Comparison of ENCODE assay signal across 9 mouse cellular contexts in the genomic region with DNA sequence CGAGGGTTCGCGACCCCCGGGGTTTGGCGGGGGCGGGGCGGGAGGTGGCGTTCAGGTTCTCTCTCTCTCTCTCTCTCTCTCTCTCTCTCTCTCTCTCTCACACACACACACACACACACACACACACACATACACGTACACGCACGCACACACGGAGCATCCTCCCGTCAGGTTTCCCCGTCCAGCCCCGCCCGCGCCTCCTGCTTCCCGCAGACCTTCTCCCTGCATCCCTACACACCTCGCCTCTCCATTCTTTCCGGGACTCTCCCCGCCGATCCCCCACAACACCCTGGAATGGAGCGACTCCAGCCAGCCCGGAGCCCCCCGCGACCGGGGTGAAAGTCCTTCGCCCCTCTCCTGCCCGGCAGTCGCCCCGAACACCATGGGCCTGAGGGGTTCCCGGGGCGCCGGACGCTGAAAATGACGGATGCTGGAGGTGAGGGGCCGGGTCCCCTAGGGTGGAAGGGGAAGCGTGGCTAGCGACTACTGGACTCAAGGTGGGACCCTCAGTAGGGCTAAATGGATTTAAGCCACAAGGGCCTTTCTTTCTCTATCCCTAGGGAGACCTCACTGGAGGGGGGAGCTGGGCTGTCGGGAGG. TPM values are rescaled to one million over a fixed set of nuclear protein-coding genes. Genes with fewer than 3 reads are reported as not detected.
DNase-seq lines count a peak whose midpoint lies in the region; ATAC-seq lines count a peak whose summit lies in the region.
"Had no signal": no experiment of that assay in that cellular context is flagged by ENCODE, and none has a peak within 500 bp of the region (broad histone marks: within the 10 kb centered on the region; RNA-seq: fewer than 3 reads in every experiment).

No protein-coding gene starts in this region.

- H3K9ac ChIP-seq in hindbrain, embryonic 13.5 days, result peak overlapping the region; percentile 99
- H3K9ac ChIP-seq in midbrain, embryonic 11.5 days (ENCODE audit: low read length), result peak overlapping the region; percentile 98

- peak overlapping the region; percentile 94 for H3K4me3 ChIP-seq in hindbrain, embryonic 13.5 days
- H3K4me3 ChIP-seq in midbrain, embryonic 11.5 days (ENCODE audit: low read depth, low read length), result peak overlapping the region; percentile 79

- H3K27me3 ChIP-seq in hindbrain, embryonic 13.5 days, result no peaks in the 10 kb centered on the region
- no peaks in the 10 kb centered on the region for H3K27me3 ChIP-seq in midbrain, embryonic 11.5 days (ENCODE audit: control insufficient read depth, insufficient read depth, low read length)

- H3K4me2 ChIP-seq in hindbrain, embryonic 13.5 days, result peak overlapping the region; percentile 92
- peak overlapping the region; percentile 80 for H3K4me2 ChIP-seq in midbrain, embryonic 11.5 days

- ATAC-seq in hindbrain, embryonic 13.5 days (ENCODE audit: low FRiP score), result peak; percentile 59
- peak; percentile 47 for ATAC-seq in midbrain, embryonic 11.5 days (ENCODE audit: low FRiP score)
- no peak for ATAC-seq in erythroid progenitor cell, adult 5-6 weeks (replicated peaks; ENCODE audit: low FRiP score, poor library complexity, severe bottlenecking)

- peaks cover 78% of the 10 kb centered on the region for H3K4me1 ChIP-seq in hindbrain, embryonic 13.5 days (replicated peaks)
- H3K4me1 ChIP-seq in midbrain, embryonic 11.5 days (ENCODE audit: control insufficient read depth, insufficient read depth, low read length), result peaks cover 40% of the 10 kb centered on the region

- no peaks in the 10 kb centered on the region for H3K9me3 ChIP-seq in hindbrain, embryonic 13.5 days
- H3K9me3 ChIP-seq in midbrain, embryonic 11.5 days (ENCODE audit: control insufficient read depth, low read length), result no peaks in the 10 kb centered on the region

- peak; percentile 60 for DNase-seq in kidney, postnatal 10 days
- no peak for DNase-seq in kidney, adult 18-20 months
- DNase-seq in Muller cell, postnatal 12 days (ENCODE audit: inconsistent ontology term), result peak; percentile 47
- DNase-seq in embryo, embryonic 10 days (ENCODE audit: low spot score), result peak; percentile 50
- peak; percentile 93 for DNase-seq in midbrain, embryonic 11.5 days (ENCODE audit: low spot score, missing footprints)
- no peak for DNase-seq in adrenal gland, adult 18-20 months (ENCODE audit: low spot score in 2 of 2)

- peaks cover 20% of the 10 kb centered on the region for H3K36me3 ChIP-seq in hindbrain, embryonic 13.5 days
- H3K36me3 ChIP-seq in midbrain, embryonic 11.5 days (ENCODE audit: control insufficient read depth, insufficient read depth, low read length), result peaks cover 6% of the 10 kb centered on the region

- 1% methylated on average over 32 of the region's 40 CpGs for WGBS in hindbrain, embryonic 13.5 days
- 1% methylated on average over 35 of the region's 40 CpGs for WGBS in midbrain, embryonic 11.5 days

- H3K27ac ChIP-seq in hindbrain, embryonic 13.5 days, result peak overlapping the region; percentile 98
- peak overlapping the region; percentile 94 for H3K27ac ChIP-seq in midbrain, embryonic 11.5 days (ENCODE audit: low read depth, low read length)
- H3K27ac ChIP-seq: macrophage had no signal

RNA-seq across cellular contexts. Expression of a gene that starts 0.6 kb away (rescaled TPM):
- 132 and 142 TPM in 2 replicates for polyA plus RNA-seq in hindbrain, embryonic 13.5 days (2015; fragmentation: Nextera tagmentation; extraction: Ambion mirVana)
- 47.3 and 47.8 TPM in 2 replicates for polyA plus RNA-seq in midbrain, embryonic 11.5 days (2014; fragmentation: Nextera tagmentation; extraction: Ambion mirVana)
- total RNA-seq in erythroid progenitor cell, adult 5-6 weeks (2015; ENCODE audit: low replicate concordance), result 103 TPM in 2 replicates
- 98.7 and 99.2 TPM in 2 replicates for total RNA-seq in erythroid progenitor cell, adult 5-6 weeks (2017; ENCODE audit: low replicate concordance)
- total RNA-seq in adrenal gland, adult 18-20 months (2021), result 1 to 10 TPM; 3.7 TPM

RNA-seq across cellular contexts. Expression of a gene that starts 19.4 kb away (rescaled TPM):
- polyA plus RNA-seq in hindbrain, embryonic 13.5 days (2015; fragmentation: Nextera tagmentation; extraction: Ambion mirVana), result 16.9 and 17.3 TPM in 2 replicates
- 10.5 and 12.4 TPM in 2 replicates for polyA plus RNA-seq in midbrain, embryonic 11.5 days (2014; fragmentation: Nextera tagmentation; extraction: Ambion mirVana)
- 59.5 and 71.4 TPM in 2 replicates for total RNA-seq in erythroid progenitor cell, adult 5-6 weeks (2015; ENCODE audit: low replicate concordance)
- total RNA-seq in erythroid progenitor cell, adult 5-6 weeks (2017; ENCODE audit: low replicate concordance), result 98.2 and 125 TPM in 2 replicates
- total RNA-seq in adrenal gland, adult 18-20 months (2021), result 100 to 1,000 TPM; 107 to 115 TPM

RNA-seq across cellular contexts. Expression of a gene that starts 30.9 kb away (rescaled TPM):
- polyA plus RNA-seq in hindbrain, embryonic 13.5 days (2015; fragmentation: Nextera tagmentation; extraction: Ambion mirVana), result 24.2 and 25.5 TPM in 2 replicates
- 12.6 and 13.3 TPM in 2 replicates for polyA plus RNA-seq in midbrain, embryonic 11.5 days (2014; fragmentation: Nextera tagmentation; extraction: Ambion mirVana)
- total RNA-seq in erythroid progenitor cell, adult 5-6 weeks (2015; ENCODE audit: low replicate concordance), result 8.3 and 8.4 TPM in 2 replicates
- 2.3 and 3.2 TPM in 2 replicates for total RNA-seq in erythroid progenitor cell, adult 5-6 weeks (2017; ENCODE audit: low replicate concordance)
- 100 to 1,000 TPM in 1 of 2 experiments, 10 to 100 TPM in 1; 84.1 to 111 TPM for total RNA-seq in adrenal gland, adult 18-20 months (2021)

RNA-seq across cellular contexts. Expression of a gene that starts 34.1 kb away (rescaled TPM):
- 0.23 and 0.52 TPM in 2 replicates for polyA plus RNA-seq in hindbrain, embryonic 13.5 days (2015; fragmentation: Nextera tagmentation; extraction: Ambion mirVana)
- not detected in 2 replicates for polyA plus RNA-seq in midbrain, embryonic 11.5 days (2014; fragmentation: Nextera tagmentation; extraction: Ambion mirVana)
- total RNA-seq in erythroid progenitor cell, adult 5-6 weeks (2015; ENCODE audit: low replicate concordance), result not detected in 2 replicates
- not detected in 2 replicates for total RNA-seq in erythroid progenitor cell, adult 5-6 weeks (2017; ENCODE audit: low replicate concordance)
- total RNA-seq in adrenal gland, adult 18-20 months (2021), result under 1 TPM in 1 of 2 experiments, not detected in 1; 0.80 TPM
- polyA plus RNA-seq: macrophage had no signal

RNA-seq across cellular contexts. Expression of a gene that starts 42.8 kb away (rescaled TPM):
- not detected in 2 replicates for polyA plus RNA-seq in hindbrain, embryonic 13.5 days (2015; fragmentation: Nextera tagmentation; extraction: Ambion mirVana)
- polyA plus RNA-seq in midbrain, embryonic 11.5 days (2014; fragmentation: Nextera tagmentation; extraction: Ambion mirVana), result not detected in 2 replicates
- not detected in 2 replicates for total RNA-seq in erythroid progenitor cell, adult 5-6 weeks (2015; ENCODE audit: low replicate concordance)
- not detected in 2 replicates for total RNA-seq in erythroid progenitor cell, adult 5-6 weeks (2017; ENCODE audit: low replicate concordance)
- not detected for total RNA-seq in adrenal gland, adult 18-20 months (2021)
- polyA plus RNA-seq: macrophage had no signal

Comparison
In these comparisons a context has a peak if more than half of its experiments do, and no peak if none do; other contexts are left out.
1. DNase-seq: peak in kidney, postnatal 10 days (single experiment), Muller cell, postnatal 12 days (single experiment), embryo, embryonic 10 days (single experiment) and midbrain, embryonic 11.5 days (single experiment); none in kidney, adult 18-20 months (single experiment) and adrenal gland, adult 18-20 months (0 of 2).
2. RNA of a gene that starts 0.6 kb away (total RNA-seq): 98.7 to 103 TPM in erythroid progenitor cell, adult 5-6 weeks; 3.7 TPM in adrenal gland, adult 18-20 months; every median in the first group is over 10 times any median in the second.
3. RNA of a gene that starts 30.9 kb away (total RNA-seq): 84.1 to 111 TPM in adrenal gland, adult 18-20 months; 2.3 to 8.4 TPM in erythroid progenitor cell, adult 5-6 weeks; every median in the first group is over 4 times any median in the second.